Mouse (Mus musculus) MEL-GATA-1-ER (cell line): Measurements from ENCODE around the gene Erbb4.
A peak's percentile ranks its signal among the peaks of the same experiment; 100 is the strongest.

Source experiments
- DNase-seq: peaks from one replicate; pipeline ENCODE4 v3.0.0-alpha.2; 2012; ENCODE audit warnings: low read depth; ENCODE audit errors: extremely low read depth

The Erbb4 gene

GRCm38 (mm10) chr1:69107485-69108158, at the start of gene Erbb4:
Gene Erbb4, minus strand, starts transcription at chr1:69108059.
- no peak for DNase-seq

GRCm38 (mm10) chr1:69157346-69157745, 49.5 kb upstream of the Erbb4 start:
- DNase-seq, result no peak

DNA sequence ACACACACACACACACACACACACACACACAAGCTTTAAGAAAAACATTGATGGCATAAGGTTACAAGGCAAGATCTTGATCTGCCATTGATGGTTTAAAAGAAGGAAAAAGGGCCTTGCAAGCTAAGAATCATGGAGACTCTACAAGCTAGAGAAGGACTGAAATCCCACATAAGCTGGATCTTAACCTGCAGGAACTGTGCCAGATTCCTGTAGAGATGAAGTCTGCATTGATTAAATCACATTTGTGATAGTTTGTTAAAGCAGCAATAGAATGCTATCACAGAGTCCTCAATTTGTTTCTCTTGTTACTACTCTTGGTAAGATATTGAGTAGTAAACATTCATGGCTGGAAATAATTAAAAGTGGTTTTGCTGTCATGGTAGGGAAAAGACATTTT, 33.5 kb upstream of the Erbb4 start:
- no peak for DNase-seq

DNA sequence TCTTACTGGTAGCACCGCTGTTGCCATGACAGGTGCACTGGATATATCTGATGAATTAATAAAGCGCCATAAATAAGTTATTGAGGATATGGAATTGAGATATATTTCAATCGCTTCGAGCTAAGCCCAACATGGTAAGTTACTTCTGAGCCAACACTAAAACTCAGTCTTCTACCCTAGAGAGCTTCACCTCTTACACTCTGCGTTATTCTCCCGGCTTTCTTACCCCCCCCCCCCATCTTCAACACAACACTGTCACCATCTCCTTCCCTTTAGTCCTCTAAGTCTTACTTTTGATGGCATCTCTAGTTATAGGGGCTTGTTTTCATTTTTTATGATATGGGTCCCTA, 31.6 kb upstream of the Erbb4 start:
- DNase-seq, result no peak

GRCm38 (mm10) chr1:69138856-69139518, 31.1 kb upstream of the Erbb4 start:
- peak; percentile 21 for DNase-seq

DNA sequence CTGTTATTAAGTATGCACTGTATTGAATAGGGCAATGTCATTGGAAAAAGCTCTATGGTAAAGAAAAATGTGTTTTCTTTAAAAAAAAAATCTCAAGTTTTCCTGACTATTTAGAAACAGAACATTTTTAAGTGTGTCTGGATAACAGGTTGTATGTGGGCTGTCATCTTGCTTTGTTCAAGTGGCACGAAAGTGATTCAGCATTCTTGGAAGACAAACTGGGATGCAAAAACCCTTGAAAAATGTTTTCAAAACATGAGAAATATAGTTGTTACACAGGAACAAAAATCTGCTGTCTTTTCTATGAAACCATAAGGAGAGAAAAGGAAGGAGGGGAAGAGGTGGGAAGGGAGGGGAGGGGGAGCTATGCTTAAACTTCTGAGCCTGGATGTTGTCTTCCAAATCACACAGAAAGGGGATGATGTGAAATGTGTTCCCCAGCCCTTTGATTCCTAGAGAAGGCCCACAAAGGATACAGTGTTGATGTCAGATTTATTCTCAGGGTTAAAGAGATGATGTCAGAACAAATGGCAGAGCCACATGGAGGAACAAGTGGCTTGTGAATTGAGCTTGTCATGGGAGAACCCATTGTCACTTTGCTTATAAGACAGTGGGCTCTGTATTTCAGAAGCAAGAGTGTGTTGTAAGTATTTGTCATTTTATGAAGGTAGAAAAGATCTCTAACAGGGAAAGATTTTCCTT, 16.4 kb upstream of the Erbb4 start:
- no peak for DNase-seq

DNA sequence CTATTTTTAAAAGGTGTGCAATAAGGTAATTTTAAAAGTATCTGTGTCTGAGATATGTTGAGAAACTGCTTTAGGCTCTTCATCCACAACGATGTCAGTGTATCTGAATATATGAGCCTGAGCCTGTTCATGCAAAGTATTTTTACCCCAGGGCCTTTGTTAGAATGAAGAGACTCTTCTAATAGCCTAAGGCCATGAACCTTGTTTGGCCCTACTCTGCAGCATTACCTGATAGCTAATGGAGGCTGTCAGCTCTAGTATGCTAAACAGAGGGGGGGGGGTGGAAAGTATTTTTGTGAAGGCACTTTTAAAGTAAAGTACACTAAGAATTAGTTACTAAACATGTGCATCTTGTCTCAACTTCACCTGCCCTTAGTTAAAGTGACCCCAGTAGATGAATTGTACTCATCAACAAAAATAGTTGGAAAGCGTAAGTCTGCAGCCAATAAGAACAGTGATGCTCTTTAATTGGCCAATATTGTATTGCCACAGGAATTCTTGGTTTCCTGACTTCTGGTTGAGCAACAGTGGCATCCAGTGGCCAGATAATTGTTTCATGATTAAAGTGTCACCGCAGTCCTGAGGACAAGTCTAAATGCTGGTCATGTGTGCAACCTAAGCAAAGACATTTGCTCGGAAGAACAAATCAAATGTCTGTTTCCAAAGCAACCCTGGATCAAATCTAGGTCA, 10.5 kb upstream of the Erbb4 start:
- no peak for DNase-seq

- no peak for DNase-seq
Observed at GRCm38 (mm10) chr1:69108159-69108925, 483 bp upstream of the Erbb4 start.

DNA sequence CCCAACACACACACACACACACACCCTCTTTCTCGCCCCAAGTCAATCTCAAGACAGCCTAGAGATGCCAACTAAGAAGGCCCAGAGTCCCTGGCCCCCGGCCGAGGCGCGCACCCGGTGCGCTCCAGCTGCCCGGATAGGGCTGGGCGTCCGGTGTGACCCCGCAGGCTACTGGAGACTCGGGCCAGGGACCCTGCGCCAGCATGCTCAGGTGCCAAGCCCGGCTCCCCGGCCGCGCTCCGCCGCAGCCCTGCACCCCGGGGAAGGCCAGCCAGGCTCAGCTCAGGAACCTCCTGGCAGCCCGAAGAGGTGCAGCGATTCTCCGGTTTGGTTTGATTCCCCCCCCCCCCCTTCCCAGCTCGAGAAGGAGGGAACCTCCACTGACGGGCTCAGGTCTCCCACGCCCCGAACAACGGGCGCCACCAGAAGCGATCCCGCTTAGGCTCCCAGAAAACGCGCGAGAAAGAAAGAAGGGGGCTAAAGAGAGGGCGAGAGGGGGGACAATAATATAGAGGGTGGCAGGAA, 860 bp downstream of the Erbb4 start:
- no peak for DNase-seq

GRCm38 (mm10) chr1:69106322-69106761, 1.5 kb downstream of the Erbb4 start:
- DNase-seq, result no peak

DNA sequence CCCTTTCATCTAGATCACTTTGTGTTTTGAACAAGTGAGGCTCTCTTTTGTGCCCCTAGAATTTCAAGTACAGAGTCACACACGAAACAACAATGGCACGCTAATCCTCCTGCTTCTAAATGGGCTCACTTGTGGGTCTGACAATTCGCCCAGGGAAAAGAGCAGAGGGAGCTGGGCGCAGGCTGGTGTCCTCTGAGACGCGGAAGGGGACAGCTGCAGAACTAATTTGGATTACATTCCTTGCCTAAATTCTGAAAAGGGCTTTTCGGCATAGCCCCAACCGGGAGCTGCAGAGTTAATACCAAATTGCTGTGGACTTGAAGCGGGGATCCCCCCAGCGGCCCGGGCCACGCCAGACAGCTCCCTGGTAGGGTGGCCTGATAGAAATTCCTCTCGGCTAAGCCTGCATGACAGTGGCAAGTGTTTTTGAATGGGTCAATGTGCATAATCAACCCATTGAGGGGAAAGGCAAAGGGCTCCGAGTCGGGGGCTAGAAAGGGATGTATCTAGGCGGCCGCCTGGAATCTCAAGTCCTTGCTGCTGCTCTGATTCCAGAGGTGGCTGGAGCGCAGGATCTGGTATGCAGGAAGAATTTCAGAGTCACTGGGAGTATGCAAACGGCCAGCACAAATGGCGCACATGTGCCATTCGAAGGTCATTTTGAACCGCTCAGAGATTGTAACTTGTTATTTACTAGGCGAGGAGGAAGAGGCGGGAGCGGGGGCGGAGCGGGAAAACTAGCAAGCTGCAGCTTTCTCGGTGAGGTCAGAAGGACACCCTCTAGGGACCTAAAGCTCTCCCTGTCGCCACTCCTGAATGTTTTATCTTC, 2.2 kb downstream of the Erbb4 start:
- no peak for DNase-seq

- DNase-seq, result no peak
Observed at GRCm38 (mm10) chr1:69105096-69105492, 2.8 kb downstream of the Erbb4 start.

DNA sequence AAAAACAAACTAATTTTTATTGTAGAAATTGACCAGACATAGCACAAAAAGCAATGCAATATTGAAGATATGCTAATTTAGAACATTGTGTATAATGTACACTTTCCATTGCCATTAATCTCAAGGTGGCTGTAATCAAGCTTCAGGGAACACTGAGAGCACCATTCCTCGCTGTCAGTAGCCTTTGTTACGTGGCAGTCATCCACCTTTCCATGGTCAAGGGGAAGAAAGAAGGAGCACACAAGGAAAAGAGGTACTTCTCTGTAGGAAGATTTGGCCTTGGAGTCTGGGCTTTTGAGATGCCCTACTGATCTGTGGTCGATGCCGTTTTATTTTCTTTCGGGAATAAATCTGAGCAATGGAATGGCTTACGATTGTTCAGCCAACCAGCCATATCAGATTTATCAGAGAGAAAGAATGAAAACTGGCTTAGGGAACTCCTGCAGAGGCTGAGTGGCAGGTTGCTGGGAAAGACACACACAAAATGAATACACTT, 4.6 kb downstream of the Erbb4 start:
- no peak for DNase-seq

GRCm38 (mm10) chr1:69101670-69102069, 6.2 kb downstream of the Erbb4 start:
- DNase-seq, result no peak

DNA sequence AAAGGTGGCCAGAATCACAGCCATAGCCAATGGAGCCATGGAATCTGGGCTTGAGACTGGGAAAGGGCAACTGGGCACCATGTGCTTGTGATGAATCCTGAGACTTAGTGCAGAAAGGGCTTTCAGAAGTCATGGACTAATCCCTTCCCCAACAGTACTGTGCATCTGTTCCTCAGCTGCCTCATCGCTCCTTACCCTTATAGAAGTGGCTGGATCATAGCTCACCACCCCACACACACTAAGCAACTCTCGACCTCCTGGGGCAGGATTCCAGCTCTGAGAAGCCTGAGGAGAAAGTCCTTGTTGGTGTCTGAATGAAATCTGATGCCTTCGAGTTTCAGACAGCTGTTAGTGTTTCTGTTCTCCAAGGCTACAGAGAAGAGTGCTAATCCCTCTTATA, 14.8 kb downstream of the Erbb4 start:
- no peak for DNase-seq

DNA sequence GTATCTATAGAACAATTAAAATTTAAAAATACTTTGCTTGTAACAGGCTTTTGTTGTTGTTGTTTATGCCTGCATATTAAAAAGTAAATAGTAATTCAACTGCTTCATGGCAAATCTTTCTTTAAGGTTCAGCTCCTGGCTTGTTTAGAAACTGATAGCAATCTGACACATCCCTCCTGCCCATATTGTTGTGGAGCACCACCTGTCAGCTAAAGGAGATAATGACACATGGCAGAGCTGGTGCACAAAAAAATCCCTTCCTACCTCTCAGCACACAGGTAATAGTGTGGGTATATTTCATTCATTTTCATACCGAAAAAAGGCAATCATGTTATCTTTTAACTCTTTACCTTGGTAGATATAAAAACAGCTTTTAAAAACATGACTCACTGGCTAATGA, 18.5 kb downstream of the Erbb4 start:
- no peak for DNase-seq

- no peak for DNase-seq
Observed at GRCm38 (mm10) chr1:69085753-69086152, 22.1 kb downstream of the Erbb4 start.

GRCm38 (mm10) chr1:69048918-69049317, 58.9 kb downstream of the Erbb4 start:
- no peak for DNase-seq

DNA sequence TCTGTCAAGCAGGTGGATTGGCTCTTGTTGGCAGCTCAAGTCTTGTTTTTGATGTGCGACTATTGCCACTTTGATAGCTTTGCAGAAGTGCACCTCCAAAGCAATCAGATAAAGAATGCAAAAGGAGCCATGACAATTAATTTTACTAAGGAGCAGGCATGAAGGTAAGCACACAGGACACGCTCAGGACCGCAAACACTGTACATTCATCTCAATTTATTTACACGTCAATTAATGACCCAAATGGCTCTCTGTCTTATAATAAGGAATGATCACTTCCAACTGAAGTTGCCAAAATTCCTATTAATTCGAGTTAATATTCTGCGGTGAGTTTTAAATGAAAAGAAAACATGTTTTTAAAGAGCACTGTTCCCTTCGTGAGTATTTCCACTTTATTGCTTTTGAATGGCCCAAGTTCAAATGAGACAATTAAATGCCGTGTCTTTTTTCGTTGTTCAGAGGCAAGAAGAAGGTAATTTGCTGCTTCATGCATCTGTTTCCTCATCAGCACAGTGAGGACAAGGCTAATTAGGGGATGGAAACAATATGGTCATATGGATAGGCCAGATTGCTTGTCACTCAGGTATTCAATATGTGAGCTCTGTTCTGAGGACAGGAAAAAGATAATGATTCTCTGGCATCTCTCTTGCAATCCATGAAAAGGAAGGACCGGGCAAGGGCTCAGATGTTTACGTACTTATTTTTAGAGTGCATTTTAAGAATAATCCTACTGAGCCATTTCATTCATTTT, 61.5 kb downstream of the Erbb4 start:
- no peak for DNase-seq
